Mouse (Mus musculus) testis, adult 2 months (tissue): ENCODE results near the gene Dnmbp. TPM values are rescaled to one million over a fixed set of nuclear protein-coding genes. Genes with fewer than 3 reads are reported as not detected.

Experiments used
- H3K27ac ChIP-seq: fragments of 200-500 bp; 2 replicates; pipeline ENCODE4 v1.5.1; 2012; ENCODE audit warnings: low read depth, low read length; ENCODE audit not compliant: control insufficient read depth, insufficient read depth
- H3K27me3 ChIP-seq: fragments of 200-500 bp; 2 replicates; pipeline ENCODE4 v1.6.1; 2012; ENCODE audit warnings: mild to moderate bottlenecking, low read length, moderate library complexity; ENCODE audit not compliant: control insufficient read depth, insufficient read depth
- H3K36me3 ChIP-seq: fragments of 200-500 bp; 2 replicates; pipeline ENCODE4 v1.6.1; 2012; ENCODE audit warnings: mild to moderate bottlenecking, low read length; ENCODE audit not compliant: control insufficient read depth, insufficient read depth
- H3K4me1 ChIP-seq: fragments of 200-500 bp; 2 replicates; pipeline ENCODE4 v1.6.1; 2012; ENCODE audit warnings: low read length; ENCODE audit not compliant: control insufficient read depth, insufficient read depth
- H3K4me3 ChIP-seq: fragments of 200-500 bp; 2 replicates; pipeline ENCODE4 v1.5.1; 2012; ENCODE audit warnings: low read depth, mild to moderate bottlenecking, low read length, moderate library complexity, mixed read lengths; ENCODE audit not compliant: control insufficient read depth
- CTCF ChIP-seq: fragments of 200-500 bp; IDR thresholded peaks from 2 replicates; pipeline ENCODE4 v1.5.1; 2012; ENCODE audit warnings: low read depth, mild to moderate bottlenecking, inconsistent platforms, low read length, moderate library complexity; ENCODE audit not compliant: control insufficient read depth, insufficient read depth, insufficient replicate concordance
- POLR2A ChIP-seq: fragments of 200-500 bp; IDR thresholded peaks from 2 replicates; pipeline ENCODE4 v1.6.1; 2012; ENCODE audit warnings: low read depth, mild to moderate bottlenecking, inconsistent platforms, low read length, moderate library complexity; ENCODE audit not compliant: control insufficient read depth
- polyA plus RNA-seq: library from polyadenylated mRNA; depleted of rRNA; stranded (reverse); fragments of >200 nt; gene quantifications from 2 replicates; pipeline ENCODE4 v1.2.3, GENCODE M21; 2012

Gene Dnmbp
- polyA plus RNA-seq, 1 experiment, result 10.7 TPM

- H3K27me3 ChIP-seq, result no peaks in the 10 kb centered on the region
- no peaks in the 10 kb centered on the region; the same call in 1 of the 2 replicates for H3K36me3 ChIP-seq
- no peak overlapping the region for H3K27ac ChIP-seq
- peak overlapping the region; percentile 78 for H3K4me3 ChIP-seq
- TF ChIP-seq CTCF (no peak), POLR2A (peak; percentile 40; the same call in 1 of the 2 replicates)
- H3K4me1 ChIP-seq, result peaks cover 3% of the 10 kb centered on the region
These were observed 92.0 kb downstream of the Dnmbp start for GRCm38 (mm10) chr19:43847966-43848365.

- H3K4me3 ChIP-seq, result peak overlapping the region; percentile 78
- peaks cover 3% of the 10 kb centered on the region for H3K4me1 ChIP-seq
- H3K27ac ChIP-seq, result no peak overlapping the region
- H3K36me3 ChIP-seq, result no peaks in the 10 kb centered on the region; the same call in 1 of the 2 replicates
- H3K27me3 ChIP-seq, result no peaks in the 10 kb centered on the region
- no peak for TF ChIP-seq POLR2A
- no peak for TF ChIP-seq CTCF
These were observed 92.9 kb downstream of the Dnmbp start for GRCm38 (mm10) chr19:43847056-43847455.

GRCm38 (mm10) chr19:43845331-43845908 is 94.6 kb downstream of the Dnmbp start:
- H3K27ac ChIP-seq, result no peak overlapping the region
- no peak overlapping the region for H3K4me3 ChIP-seq
- no peaks in the 10 kb centered on the region for H3K27me3 ChIP-seq
- H3K36me3 ChIP-seq, result no peaks in the 10 kb centered on the region; the same call in 1 of the 2 replicates
- no peak for TF ChIP-seq POLR2A
- no peak for TF ChIP-seq CTCF
- peaks cover 3% of the 10 kb centered on the region for H3K4me1 ChIP-seq

DNA sequence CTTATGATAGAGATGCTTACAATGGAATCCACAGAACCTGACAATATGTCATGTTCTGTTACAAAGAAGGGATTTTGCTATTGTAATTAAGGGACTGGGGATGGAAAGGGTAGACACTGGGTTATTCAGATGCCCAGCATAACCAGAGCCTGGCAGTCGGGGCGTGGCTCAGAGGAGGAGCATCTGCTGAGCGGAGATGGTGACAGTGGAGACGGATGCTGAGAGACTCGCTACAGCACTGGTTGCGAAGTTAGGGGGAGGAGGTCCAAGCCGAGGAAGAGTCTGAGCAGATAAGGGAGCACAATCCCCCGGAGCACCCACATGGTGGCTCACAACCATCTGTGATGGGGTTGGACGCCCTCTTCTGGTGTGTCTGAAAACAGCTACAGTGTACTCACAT is 96.8 kb downstream of the Dnmbp start:
- Histone ChIP-seq H3K4me3 (no peak overlapping the region), H3K4me1 (peaks cover 3% of the 10 kb centered on the region), H3K27me3 (no peaks in the 10 kb centered on the region), H3K27ac (no peak overlapping the region), H3K36me3 (no peaks in the 10 kb centered on the region)
- TF ChIP-seq POLR2A (no peak), CTCF (no peak)

DNA sequence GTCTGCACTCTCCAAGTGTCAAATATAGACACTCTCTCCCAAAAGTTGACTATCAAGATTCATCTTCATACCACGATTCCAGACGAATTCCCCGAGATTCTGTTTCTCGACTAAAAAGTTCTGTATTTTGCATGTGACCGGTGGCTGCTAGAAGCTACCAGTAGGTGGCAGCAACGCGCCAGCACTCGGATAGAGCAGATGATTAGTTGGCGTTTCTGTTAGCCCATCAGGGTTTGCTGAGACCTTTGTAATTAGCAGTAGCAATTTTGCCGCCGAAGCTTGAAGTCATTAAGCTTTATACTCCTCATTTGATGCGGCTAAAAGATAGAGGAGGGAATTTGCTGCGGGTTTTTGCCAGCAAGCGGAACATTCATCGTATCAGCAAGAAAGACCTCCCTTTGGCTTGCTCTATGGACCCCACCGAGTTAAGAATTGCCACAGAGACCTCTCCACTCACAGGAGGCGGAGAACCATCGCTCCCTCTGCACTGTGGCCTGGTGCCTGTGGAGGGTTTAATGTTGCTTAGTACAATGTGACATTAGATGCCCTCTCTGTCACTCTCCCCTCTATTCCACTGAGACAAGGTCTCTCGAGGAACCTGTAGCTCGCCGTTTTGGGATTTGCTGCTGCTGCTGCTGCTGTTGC is 107.4 kb downstream of the Dnmbp start:
- H3K4me1 ChIP-seq, result no peaks in the 10 kb centered on the region
- TF ChIP-seq CTCF, result peak; percentile 88; the same call in 1 of the 2 replicates
- no peak for TF ChIP-seq POLR2A
- no peak overlapping the region for H3K27ac ChIP-seq
- no peaks in the 10 kb centered on the region for H3K27me3 ChIP-seq
- H3K36me3 ChIP-seq, result no peaks in the 10 kb centered on the region
- H3K4me3 ChIP-seq, result no peak overlapping the region

- TF ChIP-seq POLR2A, result no peak
- no peak for TF ChIP-seq CTCF
- Histone ChIP-seq H3K4me1 (no peaks in the 10 kb centered on the region), H3K27me3 (no peaks in the 10 kb centered on the region), H3K36me3 (no peaks in the 10 kb centered on the region), H3K4me3 (no peak overlapping the region), H3K27ac (no peak overlapping the region)
These were observed 113.1 kb downstream of the Dnmbp start for GRCm38 (mm10) chr19:43826855-43827254.

GRCm38 (mm10) chr19:43815661-43816414 is 124.2 kb downstream of the Dnmbp start:
- H3K4me3 ChIP-seq, result peak overlapping the region; percentile 33; the same call in 1 of the 2 replicates

GRCm38 (mm10) chr19:43813315-43813714 is 126.7 kb downstream of the Dnmbp start:
- no peak overlapping the region for H3K4me3 ChIP-seq
- H3K27ac ChIP-seq, result no peak overlapping the region
- H3K4me1 ChIP-seq, result no peaks in the 10 kb centered on the region; the same call in 1 of the 2 replicates
- no peaks in the 10 kb centered on the region for H3K27me3 ChIP-seq
- no peak for TF ChIP-seq POLR2A
- TF ChIP-seq CTCF, result no peak
- H3K36me3 ChIP-seq, result no peaks in the 10 kb centered on the region

More at GRCm38 (mm10) chr19:43815661-43816414, 124.2 kb downstream of the Dnmbp start:
- Histone ChIP-seq H3K27me3 (no peaks in the 10 kb centered on the region), H3K27ac (no peak overlapping the region), H3K4me1 (no peaks in the 10 kb centered on the region), H3K36me3 (no peaks in the 10 kb centered on the region)
- TF ChIP-seq CTCF (no peak), POLR2A (no peak)
